Mouse (Mus musculus): ENCODE data around the gene Eya4.

GRCm38 (mm10) chr10:23220432-23220831, 130.2 kb downstream of the Eya4 start:
- TF ChIP-seq POLR2A (IDR thresholded peaks at IDR 0.05; ENCODE audit: low read depth, low read length), result no peak
- TF ChIP-seq CTCF (IDR thresholded peaks at IDR 0.05; ENCODE audit: borderline replicate concordance, insufficient read depth, low read length), result no peak

All from embryonic fibroblast, embryonic 13.5 days (primary cell).